Mouse (Mus musculus) limb, embryonic 11.5 days (tissue): ENCODE results near the gene Ganc. TPM values are rescaled to one million over a fixed set of nuclear protein-coding genes. Genes with fewer than 3 reads are reported as not detected.

Experiments used
- ATAC-seq: fragments of 200-750 bp; cut with Nextera tagmentation; 2 replicates; pipeline ENCODE4 v1.8.0; 2017; ENCODE audit warnings: low read depth; ENCODE audit not compliant: insufficient number of reproducible peaks, low FRiP score, low TSS enrichment
- DNase-seq: peaks from one replicate; pipeline ENCODE4 v3.0.0-alpha.2; 2015; ENCODE audit warnings: low spot score
- H3K27ac ChIP-seq: fragments of 300-500 bp; sonication (generic); replicated peaks from 2 replicates; pipeline ENCODE4 v1.5.1; 2014; ENCODE audit warnings: low read depth, mild to moderate bottlenecking, low read length
- H3K27me3 ChIP-seq: fragments of 300-500 bp; sonication (generic); 2 replicates; pipeline ENCODE4 v1.6.1; 2014; ENCODE audit warnings: mild to moderate bottlenecking, low read length, mixed read lengths; ENCODE audit not compliant: control insufficient read depth, insufficient read depth
- H3K36me3 ChIP-seq: fragments of 300-500 bp; sonication (generic); 2 replicates; pipeline ENCODE4 v1.6.1; 2014; ENCODE audit warnings: mild to moderate bottlenecking, low read length, moderate library complexity, mixed read lengths; ENCODE audit not compliant: control insufficient read depth, insufficient read depth
- H3K4me1 ChIP-seq: fragments of 300-500 bp; sonication (generic); 2 replicates; pipeline ENCODE4 v1.6.1; 2014; ENCODE audit warnings: low read length, mixed read lengths; ENCODE audit not compliant: control insufficient read depth, insufficient read depth
- H3K4me2 ChIP-seq: fragments of 300-500 bp; sonication (generic); 2 replicates; pipeline ENCODE4 v1.6.1; 2014; ENCODE audit warnings: low read depth, mild to moderate bottlenecking, moderate library complexity; ENCODE audit not compliant: severe bottlenecking
- H3K4me3 ChIP-seq: fragments of 300-500 bp; sonication (generic); 2 replicates; pipeline ENCODE4 v1.5.1; 2014; ENCODE audit warnings: low read depth, low read length
- H3K9ac ChIP-seq: fragments of 300-500 bp; sonication (generic); 2 replicates; pipeline ENCODE4 v1.6.1; 2014; ENCODE audit warnings: mild to moderate bottlenecking, low read length
- H3K9me3 ChIP-seq: fragments of 300-500 bp; sonication (generic); 2 replicates; pipeline ENCODE4 v1.6.1; 2016; ENCODE audit warnings: low read length; ENCODE audit not compliant: control insufficient read depth
- WGBS: fragments of 180-500 bp; shearing (Covaris S2); extraction: QIAGEN DNeasy Blood & Tissue Kit; methylation state at CpG from one replicate; pipeline ENCODE4 v1.1.7; 2014; 5-methylcytosine and 5-hydroxymethylcytosine counted together
- polyA plus RNA-seq: library from polyadenylated mRNA; unstranded; fragments of >200 nt; fragmentation: Nextera tagmentation; extraction: Ambion mirVana; gene quantifications from 2 replicates; pipeline ENCODE4 v1.2.1, GENCODE M21; 2014

Ganc gene
- polyA plus RNA-seq, 1 experiment from 2014 or later = 6.6 TPM

- Histone ChIP-seq H3K36me3 (no peaks in the 10 kb centered on the region), H3K9me3 (no peaks in the 10 kb centered on the region), H3K4me2 (no peak overlapping the region), H3K27me3 (no peaks in the 10 kb centered on the region), H3K4me1 (no peaks in the 10 kb centered on the region), H3K9ac (no peak overlapping the region), H3K27ac (no peak overlapping the region), H3K4me3 (no peak overlapping the region)
- DNase-seq = no peak
- WGBS = 86% methylated on average over 5 of the region's 5 CpGs
- ATAC-seq = no peak
Observed at GRCm38 (mm10) chr2:120424386-120424785, 20.7 kb downstream of the Ganc start.

GRCm38 (mm10) chr2:120444486-120444885 is 40.8 kb downstream of the Ganc start:
- Histone ChIP-seq H3K4me3 (no peak overlapping the region), H3K4me1 (no peaks in the 10 kb centered on the region), H3K9me3 (no peaks in the 10 kb centered on the region), H3K4me2 (no peak overlapping the region), H3K9ac (no peak overlapping the region), H3K27me3 (no peaks in the 10 kb centered on the region), H3K36me3 (no peaks in the 10 kb centered on the region), H3K27ac (no peak overlapping the region)
- ATAC-seq = no peak
- 89% methylated on average over 1 of the region's 1 CpGs for WGBS
- no peak for DNase-seq

- H3K27ac ChIP-seq = no peak overlapping the region
- H3K4me3 ChIP-seq = no peak overlapping the region
- no peaks in the 10 kb centered on the region for H3K4me1 ChIP-seq
- WGBS = 77% methylated on average over 10 of the region's 10 CpGs
- DNase-seq (no peak), ATAC-seq (no peak)
- no peaks in the 10 kb centered on the region for H3K36me3 ChIP-seq
- H3K9me3 ChIP-seq = no peaks in the 10 kb centered on the region
- no peak overlapping the region for H3K9ac ChIP-seq
- H3K4me2 ChIP-seq = no peak overlapping the region
- no peaks in the 10 kb centered on the region for H3K27me3 ChIP-seq
Observed at GRCm38 (mm10) chr2:120446373-120446772, 42.7 kb downstream of the Ganc start.

DNA sequence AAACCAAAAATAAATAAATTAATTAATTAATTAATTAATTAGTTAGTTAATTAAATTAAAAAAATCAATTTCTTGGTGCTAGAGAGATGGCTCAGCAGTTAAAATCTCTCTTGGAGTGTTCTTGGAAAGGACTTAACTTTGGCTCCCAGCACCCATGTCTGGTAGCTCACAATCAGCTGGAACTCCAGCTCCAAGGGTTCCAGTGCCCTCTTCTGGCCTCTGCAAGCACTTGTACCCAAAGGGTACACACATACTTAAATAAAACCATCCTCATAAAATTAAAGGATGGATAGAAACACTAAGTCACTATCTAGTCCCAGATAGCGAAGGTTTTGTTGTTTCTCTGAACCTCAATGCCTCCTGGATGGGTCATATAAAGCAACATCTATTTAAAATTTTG is 43.6 kb downstream of the Ganc start:
- no peaks in the 10 kb centered on the region for H3K36me3 ChIP-seq
- H3K9ac ChIP-seq = no peak overlapping the region
- ATAC-seq (no peak), DNase-seq (no peak)
- H3K4me3 ChIP-seq = no peak overlapping the region
- WGBS = 91% methylated on average over 1 of the region's 1 CpGs
- H3K27ac ChIP-seq = no peak overlapping the region
- no peaks in the 10 kb centered on the region for H3K4me1 ChIP-seq
- no peaks in the 10 kb centered on the region for H3K9me3 ChIP-seq
- no peaks in the 10 kb centered on the region for H3K27me3 ChIP-seq
- H3K4me2 ChIP-seq = no peak overlapping the region

- DNase-seq (no peak), ATAC-seq (no peak)
- Histone ChIP-seq H3K9me3 (peaks cover 3% of the 10 kb centered on the region; the same call in 1 of the 2 replicates), H3K4me1 (no peaks in the 10 kb centered on the region), H3K27ac (no peak overlapping the region), H3K27me3 (no peaks in the 10 kb centered on the region), H3K9ac (no peak overlapping the region), H3K36me3 (no peaks in the 10 kb centered on the region), H3K4me3 (no peak overlapping the region), H3K4me2 (no peak overlapping the region)
- 71% methylated on average over 6 of the region's 6 CpGs for WGBS
Observed at GRCm38 (mm10) chr2:120450724-120451123, 47.0 kb downstream of the Ganc start.

DNA sequence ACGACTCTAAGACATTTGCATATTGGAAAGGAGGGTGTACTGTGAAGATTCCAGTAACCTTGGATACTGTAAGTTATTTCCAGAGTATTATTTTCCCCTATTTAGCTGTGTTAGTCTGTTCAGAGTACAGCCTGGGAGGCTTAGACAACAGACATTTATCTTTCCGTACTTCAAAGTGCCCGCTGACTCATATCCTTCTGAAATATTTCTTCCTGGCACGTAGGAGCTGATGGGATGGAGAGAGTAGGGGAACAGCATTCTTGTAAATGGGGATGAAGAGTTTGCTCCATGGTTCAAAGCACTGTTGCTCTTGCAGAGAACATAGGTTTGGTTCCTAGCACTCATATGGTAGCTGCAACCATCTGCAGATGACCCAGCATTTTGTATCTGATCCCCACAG is 48.9 kb downstream of the Ganc start:
- H3K36me3 ChIP-seq = no peaks in the 10 kb centered on the region
- no peaks in the 10 kb centered on the region for H3K4me1 ChIP-seq
- ATAC-seq (no peak), DNase-seq (no peak)
- WGBS = 85% methylated on average over 4 of the region's 4 CpGs
- H3K9me3 ChIP-seq = peaks cover 3% of the 10 kb centered on the region; the same call in 1 of the 2 replicates
- no peaks in the 10 kb centered on the region for H3K27me3 ChIP-seq
- no peak overlapping the region for H3K9ac ChIP-seq
- H3K27ac ChIP-seq = no peak overlapping the region
- no peak overlapping the region for H3K4me2 ChIP-seq
- H3K4me3 ChIP-seq = no peak overlapping the region

GRCm38 (mm10) chr2:120454987-120455386 is 51.3 kb downstream of the Ganc start:
- 83% methylated on average over 2 of the region's 2 CpGs for WGBS
- no peak overlapping the region for H3K9ac ChIP-seq
- no peaks in the 10 kb centered on the region for H3K36me3 ChIP-seq
- no peaks in the 10 kb centered on the region for H3K27me3 ChIP-seq
- H3K4me3 ChIP-seq = no peak overlapping the region
- H3K4me2 ChIP-seq = no peak overlapping the region
- H3K27ac ChIP-seq = no peak overlapping the region
- H3K9me3 ChIP-seq = peaks cover 3% of the 10 kb centered on the region; the same call in 1 of the 2 replicates
- DNase-seq (no peak), ATAC-seq (no peak)
- no peaks in the 10 kb centered on the region for H3K4me1 ChIP-seq

DNA sequence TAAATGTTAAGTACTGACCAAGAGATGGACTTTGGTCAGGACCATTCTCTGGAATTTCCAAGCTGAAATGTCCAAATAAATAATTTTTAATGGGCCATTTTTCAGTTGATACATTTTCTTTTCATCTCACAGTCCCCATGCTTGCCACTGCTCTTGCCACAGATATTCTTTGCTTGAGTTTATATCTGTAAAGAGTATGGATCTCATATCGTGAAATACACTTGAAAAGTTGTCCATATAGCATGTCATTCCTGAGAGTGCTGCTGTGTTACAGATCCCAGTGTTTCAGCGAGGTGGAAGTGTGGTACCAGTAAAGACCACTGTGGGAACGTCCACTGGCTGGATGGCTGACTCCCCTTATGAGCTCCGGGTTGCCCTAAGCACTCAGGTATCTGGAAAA is 52.0 kb downstream of the Ganc start, which contains the start of gene Capn3:
Gene Capn3 (plus strand): TSS at position 301 of the 400 bp plus-strand sequence.
- Histone ChIP-seq H3K27me3 (no peaks in the 10 kb centered on the region), H3K9ac (no peak within 1 kb of the TSS), H3K27ac (no peak within 1 kb of the TSS), H3K4me3 (no peak within 1 kb of the TSS), H3K4me2 (no peak within 1 kb of the TSS), H3K4me1 (no peaks in the 10 kb centered on the region), H3K9me3 (peaks cover 3% of the 10 kb centered on the region; the same call in 1 of the 2 replicates), H3K36me3 (no peaks in the 10 kb centered on the region)
- no peak for DNase-seq
- no peak for ATAC-seq
- 77% methylated on average over 4 of the region's 4 CpGs for WGBS

DNA sequence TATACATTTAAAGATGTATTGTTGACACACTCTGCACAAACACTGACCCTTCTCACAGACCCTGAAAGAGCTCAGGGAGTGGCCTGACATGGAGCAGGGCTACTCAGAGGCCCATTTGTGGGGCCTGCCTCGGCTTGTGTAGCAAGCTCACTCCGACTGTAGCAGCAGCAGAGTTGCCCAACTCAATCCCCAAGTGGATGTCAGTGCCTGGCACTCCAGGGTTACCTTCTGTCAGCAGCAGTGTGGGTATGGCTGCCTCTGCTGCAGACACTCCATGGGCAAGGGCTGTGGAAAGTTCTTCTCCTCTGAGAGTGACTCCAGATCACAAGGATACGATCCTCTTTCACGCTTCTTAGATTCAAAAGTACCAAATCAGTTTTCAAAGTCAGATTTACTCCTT is 56.5 kb downstream of the Ganc start:
- Histone ChIP-seq H3K27me3 (no peaks in the 10 kb centered on the region), H3K4me3 (no peak overlapping the region), H3K9ac (no peak overlapping the region), H3K27ac (no peak overlapping the region), H3K36me3 (no peaks in the 10 kb centered on the region), H3K9me3 (no peaks in the 10 kb centered on the region), H3K4me1 (no peaks in the 10 kb centered on the region), H3K4me2 (no peak overlapping the region)
- DNase-seq (no peak), ATAC-seq (no peak)
- WGBS = 93% methylated on average over 4 of the region's 4 CpGs
